Mouse (Mus musculus): Measurements from ENCODE around the gene Sgpp2.

Sgpp2 gene

DNA sequence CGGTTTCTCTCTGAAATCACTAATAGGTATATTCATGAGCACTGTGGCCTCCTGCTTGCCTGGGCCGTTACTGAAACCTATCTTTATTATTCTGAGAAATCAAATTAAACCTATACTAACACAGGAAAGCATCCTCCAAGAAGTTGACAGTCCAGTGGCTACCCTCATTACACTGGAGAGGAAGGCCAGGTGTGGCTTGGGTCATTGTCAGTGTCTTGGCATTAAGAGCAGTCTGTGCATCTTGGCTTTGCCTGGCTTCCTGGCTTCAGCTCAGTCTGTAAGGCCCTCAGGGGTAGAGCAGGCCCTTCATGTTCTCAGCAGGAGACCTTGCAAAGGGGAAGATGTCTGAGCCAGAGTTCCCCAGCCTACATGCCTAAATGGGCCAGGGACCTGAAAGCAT lies 99.3 kb downstream of the Sgpp2 start:
- no peak for DNase-seq (ENCODE audit: low spot score)

DNA sequence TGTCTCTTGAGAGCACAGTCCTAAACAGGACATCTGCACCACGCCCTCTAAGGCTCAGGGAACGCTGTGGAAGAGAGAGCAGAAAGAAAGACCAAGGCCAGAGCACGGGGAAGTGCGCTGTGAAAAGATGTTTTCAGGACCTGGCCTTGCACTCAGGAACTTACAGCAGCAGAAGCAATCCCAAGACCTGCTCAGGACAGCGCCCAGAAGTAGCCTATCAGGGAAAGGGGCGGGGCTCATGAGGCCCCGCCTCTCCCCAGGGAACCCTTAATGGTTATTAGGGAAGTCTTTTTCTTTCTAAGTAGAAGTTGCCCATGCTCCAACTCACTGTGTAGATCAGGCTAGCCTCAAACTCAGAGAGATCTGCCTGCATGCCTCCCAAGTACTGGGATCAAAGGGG lies 102.5 kb downstream of the Sgpp2 start:
- DNase-seq (ENCODE audit: low spot score) = no peak

- no peak for DNase-seq (ENCODE audit: low spot score)
Observed at GRCm38 (mm10) chr1:78414421-78414820, 104.3 kb downstream of the Sgpp2 start.

DNA sequence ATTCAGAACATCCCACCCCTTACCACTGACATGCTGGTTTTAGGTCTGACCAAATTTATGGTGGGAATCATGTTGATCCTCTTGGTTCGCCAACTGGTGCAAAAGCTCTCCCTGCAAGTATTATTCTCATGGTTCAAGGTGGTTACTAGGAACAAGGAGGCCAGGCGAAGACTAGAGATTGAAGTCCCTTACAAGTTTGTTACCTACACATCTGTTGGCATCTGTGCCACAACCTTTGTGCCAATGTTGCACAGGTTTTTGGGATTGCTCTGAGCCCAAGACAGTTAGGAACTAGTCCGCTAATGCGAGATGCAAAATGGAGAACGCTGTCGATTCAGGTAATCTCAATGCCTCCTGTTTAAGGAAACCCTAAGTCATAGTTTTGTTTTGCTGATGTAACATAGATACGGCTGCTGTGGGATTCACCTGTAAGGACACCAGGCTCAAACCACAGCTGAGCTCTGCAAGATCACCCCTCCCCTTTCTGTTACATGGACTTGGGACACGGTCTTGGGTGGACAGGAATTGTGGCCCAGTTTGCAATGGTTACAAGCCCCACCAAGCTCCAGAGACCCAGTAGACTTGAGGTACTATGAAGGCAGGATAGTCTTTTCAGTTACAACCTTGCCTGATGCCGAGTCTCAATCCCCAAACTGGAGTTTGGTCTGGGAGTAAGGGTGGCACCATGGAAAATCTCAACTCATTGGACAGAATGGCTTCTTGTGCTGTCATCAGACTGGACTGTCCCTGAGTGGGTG lies 107.2 kb downstream of the Sgpp2 start:
- no peak for DNase-seq (ENCODE audit: low spot score)

DNA sequence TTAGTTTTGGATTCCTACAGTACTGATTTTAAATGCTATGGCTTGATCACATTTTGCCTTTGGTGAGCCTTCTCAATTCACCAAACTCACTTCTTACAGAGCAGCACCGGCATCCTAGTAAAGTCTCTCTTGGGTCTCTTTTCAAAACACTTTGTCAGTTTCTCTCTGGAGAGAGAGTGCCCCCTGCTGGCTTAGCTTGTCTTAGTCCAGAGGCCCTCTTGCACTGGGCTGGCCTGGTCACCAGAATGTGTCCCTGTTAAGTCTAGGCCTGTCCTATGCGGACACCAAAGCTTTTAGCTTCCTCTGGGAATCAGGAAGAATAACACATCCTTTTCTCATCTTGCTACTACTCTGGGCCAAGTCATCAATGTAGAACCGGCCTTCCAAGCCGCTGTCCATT lies 109.4 kb downstream of the Sgpp2 start:
- peak; percentile 86 for DNase-seq (ENCODE audit: low spot score)

GRCm38 (mm10) chr1:78420271-78420670 lies 110.1 kb downstream of the Sgpp2 start:
- no peak for DNase-seq (ENCODE audit: low spot score)

- no peak for DNase-seq (ENCODE audit: low spot score)
Observed at GRCm38 (mm10) chr1:78421749-78422148, 111.6 kb downstream of the Sgpp2 start.

- DNase-seq (ENCODE audit: low spot score) = no peak
Observed at GRCm38 (mm10) chr1:78422576-78422975, 112.4 kb downstream of the Sgpp2 start.

- DNase-seq (ENCODE audit: low spot score) = no peak
Observed at GRCm38 (mm10) chr1:78424848-78425247, 114.7 kb downstream of the Sgpp2 start.

DNA sequence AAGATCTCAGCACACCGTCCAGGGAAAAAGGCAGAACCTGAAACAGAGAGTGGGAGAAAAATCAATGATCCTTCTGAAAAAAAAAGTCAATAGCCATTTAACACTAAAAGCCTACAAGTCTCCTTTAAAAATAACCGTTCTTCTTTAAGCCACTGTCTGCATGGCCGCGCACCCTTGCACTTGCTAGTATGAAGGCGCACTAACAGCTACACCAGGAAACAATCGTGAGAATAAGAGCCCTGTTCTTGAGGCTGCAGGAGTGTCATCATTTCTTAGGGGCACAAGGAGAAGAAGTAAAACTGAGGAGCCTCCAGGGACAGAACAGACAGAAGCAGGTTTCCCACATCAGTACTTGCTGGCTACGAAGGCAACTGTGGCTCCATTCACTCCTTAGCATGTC lies 115.2 kb downstream of the Sgpp2 start:
- no peak for DNase-seq (ENCODE audit: low spot score)

- DNase-seq (ENCODE audit: low spot score) = peak; percentile 42
Observed at GRCm38 (mm10) chr1:78425793-78426700, 115.9 kb downstream of the Sgpp2 start.

- DNase-seq (ENCODE audit: low spot score) = no peak
Observed at GRCm38 (mm10) chr1:78426841-78427240, 116.7 kb downstream of the Sgpp2 start.

- DNase-seq (ENCODE audit: low spot score) = no peak
Observed at GRCm38 (mm10) chr1:78428851-78429250, 118.7 kb downstream of the Sgpp2 start.

GRCm38 (mm10) chr1:78433472-78433871 lies 123.3 kb downstream of the Sgpp2 start:
- no peak for DNase-seq (ENCODE audit: low spot score)

DNA sequence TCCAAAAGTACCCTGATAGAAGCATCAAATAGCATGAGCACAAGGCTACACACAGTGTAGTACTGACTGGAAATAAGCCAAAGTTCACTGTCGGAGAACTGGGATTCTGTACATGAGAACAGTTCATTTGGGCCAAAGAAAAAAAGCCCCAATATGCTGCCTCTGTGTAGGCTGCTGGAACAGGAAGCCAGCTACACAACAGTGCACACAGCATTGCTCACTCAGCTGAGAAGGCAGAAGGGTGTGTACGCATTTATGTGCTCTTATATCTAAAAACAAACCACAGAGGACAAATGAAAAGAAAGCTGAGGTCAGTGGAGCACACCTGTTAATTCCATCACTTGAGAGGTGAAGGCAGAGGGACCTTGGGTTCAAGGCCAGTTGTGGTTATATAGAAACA lies 125.8 kb downstream of the Sgpp2 start:
- DNase-seq (ENCODE audit: low spot score) = no peak

DNA sequence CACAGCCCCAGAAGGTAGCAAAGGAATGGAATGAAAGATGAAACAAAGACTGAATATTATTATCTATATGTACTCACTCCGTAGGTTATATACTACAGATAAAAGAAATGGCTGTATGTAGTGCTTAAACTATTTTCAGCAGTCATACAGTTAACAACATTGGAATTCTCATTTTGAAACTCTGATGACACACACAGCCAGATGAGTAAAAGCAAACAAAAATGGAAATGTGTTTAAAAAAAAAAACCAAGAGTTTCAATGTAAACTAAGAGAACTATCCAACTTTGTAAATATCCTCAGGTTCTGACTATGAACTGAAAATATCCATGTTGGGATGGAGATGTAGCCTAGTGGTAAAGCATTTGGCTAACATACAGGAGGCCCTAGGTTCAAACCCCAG lies 126.3 kb downstream of the Sgpp2 start:
- DNase-seq (ENCODE audit: low spot score) = no peak

GRCm38 (mm10) chr1:78437150-78437549 lies 127.0 kb downstream of the Sgpp2 start:
- peak; percentile 49 for DNase-seq (ENCODE audit: low spot score)

DNA sequence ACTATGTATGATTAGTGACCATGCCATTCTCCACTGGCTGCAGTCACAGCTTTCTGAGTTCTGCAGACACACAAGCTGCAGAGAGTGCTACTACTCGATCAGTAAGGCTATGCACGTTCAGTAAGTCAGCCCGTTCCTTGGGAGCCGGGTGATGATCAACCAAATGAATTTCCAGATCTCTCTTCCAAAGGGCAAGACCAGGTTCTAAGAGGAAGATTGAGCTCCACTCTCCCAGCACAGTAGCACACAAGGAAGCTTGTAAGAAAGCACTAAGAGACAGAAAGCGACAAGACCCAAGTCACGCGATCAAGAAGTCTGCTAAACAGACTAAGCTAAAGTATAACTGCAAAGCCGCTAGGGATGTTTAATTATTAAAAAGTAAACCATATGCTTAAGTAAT lies 130.6 kb downstream of the Sgpp2 start:
- DNase-seq (ENCODE audit: low spot score) = no peak

- no peak for DNase-seq (ENCODE audit: low spot score)
Observed at GRCm38 (mm10) chr1:78443056-78443455, 132.9 kb downstream of the Sgpp2 start.

DNA sequence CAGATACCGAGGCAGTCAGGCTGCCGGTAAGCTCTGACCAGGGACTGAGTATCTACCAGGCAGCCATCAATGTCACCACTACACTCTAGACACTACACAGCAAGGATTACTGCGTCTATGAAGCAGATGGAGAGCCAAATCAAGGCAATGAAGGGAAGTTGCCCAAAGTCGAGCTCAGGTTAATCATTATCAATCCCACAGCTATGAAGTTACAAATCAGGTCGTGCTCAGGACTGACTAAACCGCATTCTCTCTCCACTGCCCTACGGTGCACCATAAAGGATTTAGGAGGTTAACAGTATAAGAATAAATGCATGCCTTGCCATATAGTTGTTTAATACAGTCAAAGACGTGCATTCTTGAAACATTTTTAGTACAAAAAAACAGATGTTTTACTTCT lies 136.1 kb downstream of the Sgpp2 start:
- DNase-seq (ENCODE audit: low spot score) = no peak

GRCm38 (mm10) chr1:78446742-78447141 lies 136.6 kb downstream of the Sgpp2 start:
- DNase-seq (ENCODE audit: low spot score) = no peak

DNA sequence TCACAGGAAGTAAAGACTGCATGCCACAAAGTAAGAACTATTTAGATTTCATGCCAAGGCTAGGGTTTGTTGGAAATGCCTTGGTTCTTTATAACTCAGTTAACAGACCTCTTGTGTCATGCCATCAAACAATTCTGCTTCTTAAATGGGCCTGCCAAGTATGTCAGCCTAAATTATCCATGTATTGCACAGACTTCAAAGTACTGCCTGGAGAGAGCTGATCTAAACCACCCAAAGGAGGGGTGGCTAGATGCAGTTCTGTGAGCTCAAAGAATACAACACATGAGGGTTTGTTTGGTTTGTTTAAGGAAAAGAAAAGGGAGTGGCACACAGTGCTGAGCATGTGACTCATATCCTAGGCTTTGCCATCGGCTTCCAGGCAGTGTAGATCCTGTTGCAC lies 137.9 kb downstream of the Sgpp2 start:
- DNase-seq (ENCODE audit: low spot score) = no peak
